Mouse (Mus musculus) forebrain, embryonic 12.5 days (tissue): ENCODE data around the gene Rabac1. TPM values are rescaled to one million over a fixed set of nuclear protein-coding genes. Genes with fewer than 3 reads are reported as not detected.

Experiments used
- ATAC-seq: fragments of 200-750 bp; cut with Nextera tagmentation; 2 replicates; pipeline ENCODE4 v1.8.0; 2017; ENCODE audit warnings: moderate TSS enrichment; ENCODE audit not compliant: low FRiP score
- H3K27ac ChIP-seq: fragments of 300-500 bp; sonication (generic); 2 replicates; pipeline ENCODE4 v1.5.1; 2016; ENCODE audit warnings: mild to moderate bottlenecking
- H3K27me3 ChIP-seq: fragments of 300-500 bp; sonication (generic); 2 replicates; pipeline ENCODE4 v1.6.1; 2016; ENCODE audit warnings: mild to moderate bottlenecking
- H3K36me3 ChIP-seq: fragments of 300-500 bp; sonication (generic); replicated peaks from 2 replicates; pipeline ENCODE4 v1.6.1; 2016; ENCODE audit warnings: mild to moderate bottlenecking
- H3K4me1 ChIP-seq: fragments of 300-500 bp; sonication (generic); 2 replicates; pipeline ENCODE4 v1.6.1; 2016
- H3K4me2 ChIP-seq: fragments of 300-500 bp; sonication (generic); 2 replicates; pipeline ENCODE4 v1.6.1; 2016; ENCODE audit warnings: mild to moderate bottlenecking, moderate library complexity
- H3K4me3 ChIP-seq: fragments of 300-500 bp; sonication (generic); replicated peaks from 2 replicates; pipeline ENCODE4 v1.5.1; 2016; ENCODE audit warnings: mild to moderate bottlenecking
- H3K9ac ChIP-seq: fragments of 300-500 bp; sonication (generic); 2 replicates; pipeline ENCODE4 v1.6.1; 2016; ENCODE audit warnings: mild to moderate bottlenecking
- H3K9me3 ChIP-seq: fragments of 300-500 bp; sonication (generic); 2 replicates; pipeline ENCODE4 v1.6.1; 2016
- WGBS: fragments of 180-500 bp; shearing (Covaris S2); methylation state at CpG from one replicate; pipeline ENCODE4 v1.1.7; 2016; 5-methylcytosine and 5-hydroxymethylcytosine counted together
- microRNA-seq: library from miRNA; unstranded; fragments of <30 nt; microRNA quantifications from one replicate; pipeline ENCODE4, GENCODE M21; 2017
- polyA plus RNA-seq: library from polyadenylated mRNA; unstranded; fragments of >200 nt; fragmentation: Nextera tagmentation; extraction: Ambion mirVana; gene quantifications from 2 replicates; pipeline ENCODE4 v1.2.1, GENCODE M21; 2016

The Rabac1 gene
- polyA plus RNA-seq, 1 experiment from 2014 or later: 87.7 TPM

- no peak for ATAC-seq
- no peaks in the 10 kb centered on the region for H3K9me3 ChIP-seq
- H3K9ac ChIP-seq: peak overlapping the region; percentile 57
- peaks cover 85% of the 10 kb centered on the region for H3K27me3 ChIP-seq
- H3K4me2 ChIP-seq: peak overlapping the region; percentile 66
- H3K36me3 ChIP-seq: no peaks in the 10 kb centered on the region
- H3K4me3 ChIP-seq: peak overlapping the region; percentile 43
- no peak overlapping the region for H3K27ac ChIP-seq
- 1% methylated on average over 24 of the region's 24 CpGs for WGBS
- H3K4me1 ChIP-seq: peaks cover 45% of the 10 kb centered on the region
These were observed 18.6 kb downstream of the Rabac1 start for GRCm38 (mm10) chr7:24953966-24954365.

GRCm38 (mm10) chr7:24949958-24950623, 22.5 kb downstream of the Rabac1 start:
- Histone ChIP-seq H3K4me3 (no peak overlapping the region), H3K4me2 (no peak overlapping the region), H3K9me3 (no peaks in the 10 kb centered on the region), H3K27me3 (peaks cover 100% of the 10 kb centered on the region), H3K9ac (no peak overlapping the region), H3K27ac (no peak overlapping the region), H3K36me3 (no peaks in the 10 kb centered on the region), H3K4me1 (peaks cover 44% of the 10 kb centered on the region)
- ATAC-seq: peak; percentile 68
- 2% methylated on average over 8 of the region's 8 CpGs for WGBS

- ATAC-seq: no peak
- H3K4me1 ChIP-seq: peaks cover 44% of the 10 kb centered on the region
- H3K4me2 ChIP-seq: peak overlapping the region; percentile 24; the same call in 1 of the 2 replicates
- 2% methylated on average over 29 of the region's 29 CpGs for WGBS
- H3K4me3 ChIP-seq: 0 out of 2 replicates have a peak overlapping the region, but pooled peaks have one; percentile 10
- H3K36me3 ChIP-seq: no peaks in the 10 kb centered on the region
- peaks cover 100% of the 10 kb centered on the region for H3K27me3 ChIP-seq
- no peaks in the 10 kb centered on the region for H3K9me3 ChIP-seq
- H3K9ac ChIP-seq: no peak overlapping the region
- H3K27ac ChIP-seq: no peak overlapping the region
These were observed 23.8 kb downstream of the Rabac1 start for GRCm38 (mm10) chr7:24948774-24949173.

- Histone ChIP-seq H3K27me3 (peaks cover 100% of the 10 kb centered on the region), H3K4me2 (no peak overlapping the region), H3K9me3 (no peaks in the 10 kb centered on the region), H3K4me1 (peaks cover 45% of the 10 kb centered on the region), H3K9ac (no peak overlapping the region), H3K4me3 (no peak overlapping the region), H3K36me3 (no peaks in the 10 kb centered on the region), H3K27ac (no peak overlapping the region)
- ATAC-seq: no peak
- WGBS: under 1% methylated on average over 7 of the region's 7 CpGs
These were observed 25.1 kb downstream of the Rabac1 start for GRCm38 (mm10) chr7:24947316-24948048.

GRCm38 (mm10) chr7:24944257-24944950, 28.1 kb downstream of the Rabac1 start, which contains the start of gene Gm4881:
TSS of gene Gm4881 (minus strand) at chr7:24944494.
- under 1% methylated on average over 69 of the region's 72 CpGs for WGBS
- Histone ChIP-seq H3K27me3 (peaks cover 100% of the 10 kb centered on the region), H3K4me2 (peak within 1 kb of the TSS; percentile 64), H3K4me3 (peak within 1 kb of the TSS; percentile 40), H3K36me3 (no peaks in the 10 kb centered on the region), H3K9ac (0 out of 2 replicates have a peak within 1 kb of the TSS, but pooled peaks have one; percentile 4), H3K27ac (no peak within 1 kb of the TSS), H3K9me3 (no peaks in the 10 kb centered on the region), H3K4me1 (peaks cover 23% of the 10 kb centered on the region)
- ATAC-seq: no peak

GRCm38 (mm10) chr7:24943641-24944040, 28.9 kb downstream of the Rabac1 start:
- H3K4me1 ChIP-seq: peaks cover 18% of the 10 kb centered on the region
- no peak overlapping the region for H3K27ac ChIP-seq
- no peak for ATAC-seq
- no peaks in the 10 kb centered on the region for H3K36me3 ChIP-seq
- no peak overlapping the region for H3K4me2 ChIP-seq
- WGBS: under 1% methylated on average over 6 of the region's 6 CpGs
- H3K9me3 ChIP-seq: no peaks in the 10 kb centered on the region
- peak overlapping the region; percentile 40 for H3K4me3 ChIP-seq
- H3K27me3 ChIP-seq: peaks cover 100% of the 10 kb centered on the region
- no peak overlapping the region for H3K9ac ChIP-seq

GRCm38 (mm10) chr7:24931651-24932050, 40.9 kb downstream of the Rabac1 start:
- Histone ChIP-seq H3K9ac (no peak overlapping the region; the same call in 1 of the 2 replicates), H3K4me3 (peak overlapping the region; percentile 1; the same call in 1 of the 2 replicates), H3K4me2 (no peak overlapping the region), H3K9me3 (no peaks in the 10 kb centered on the region), H3K4me1 (peaks cover 42% of the 10 kb centered on the region), H3K27ac (no peak overlapping the region), H3K36me3 (peaks cover 11% of the 10 kb centered on the region), H3K27me3 (peaks cover 94% of the 10 kb centered on the region)
- no peak for ATAC-seq
- 0% methylated on average over 15 of the region's 15 CpGs for WGBS

GRCm38 (mm10) chr7:24930475-24930874, 42.1 kb downstream of the Rabac1 start:
- WGBS: 57% methylated on average over 6 of the region's 6 CpGs

More at GRCm38 (mm10) chr7:24930475-24930874, 42.1 kb downstream of the Rabac1 start:
- peaks cover 83% of the 10 kb centered on the region for H3K27me3 ChIP-seq
- H3K4me1 ChIP-seq: peaks cover 42% of the 10 kb centered on the region
- peaks cover 23% of the 10 kb centered on the region for H3K36me3 ChIP-seq
- no peak overlapping the region for H3K4me3 ChIP-seq
- no peak overlapping the region for H3K27ac ChIP-seq
- no peak for ATAC-seq
- no peak overlapping the region for H3K9ac ChIP-seq
- no peak overlapping the region for H3K4me2 ChIP-seq
- H3K9me3 ChIP-seq: no peaks in the 10 kb centered on the region

Small RNAs within 50 kb of the gene (microRNA-seq; reads per million reads assigned to microRNA genes)
- gene Mir7046: 0.97 reads per million
- gene Mir7047: not detected

Other genes starting within 250 kb of the Rabac1 start
- not detected in 2 replicates for gene Gm4763, start 245.8 kb downstream of the Rabac1 start, polyA plus RNA-seq
- 0.20 TPM in 1 of 2 replicates, not detected in the other for gene Cd177, start 212.4 kb downstream of the Rabac1 start, polyA plus RNA-seq
- gene Ceacam10, start 195.5 kb downstream of the Rabac1 start, polyA plus RNA-seq: 0.36 TPM in 1 of 2 replicates, not detected in the other
- 24.7 and 28.6 TPM in 2 replicates for gene Gm9844, start 110.5 kb downstream of the Rabac1 start, polyA plus RNA-seq
- not detected in 2 replicates for gene Lypd4, start 102.8 kb downstream of the Rabac1 start, polyA plus RNA-seq
- 0.24 TPM in 1 of 2 replicates, not detected in the other for gene Dmrtc2, start 102.7 kb downstream of the Rabac1 start, polyA plus RNA-seq
- gene Rps19, start 88.4 kb downstream of the Rabac1 start, polyA plus RNA-seq: 1,399 and 1,518 TPM in 2 replicates
- 0.22 TPM in 1 of 2 replicates, not detected in the other for gene Cd79a, start 75.4 kb downstream of the Rabac1 start, polyA plus RNA-seq
- gene Arhgef1, start 69.8 kb downstream of the Rabac1 start, polyA plus RNA-seq: 68.3 and 73.5 TPM in 2 replicates
- 1.0 and 1.7 TPM in 2 replicates for gene Gm4881, start 28.3 kb downstream of the Rabac1 start, polyA plus RNA-seq
- gene Atp1a3, start 33.2 kb upstream of the Rabac1 start, polyA plus RNA-seq: 68.2 and 87.4 TPM in 2 replicates
- 14.3 and 18.1 TPM in 2 replicates for gene Grik5, start 99.6 kb upstream of the Rabac1 start, polyA plus RNA-seq
- gene Zfp574, start 99.8 kb upstream of the Rabac1 start, polyA plus RNA-seq: 39.7 and 41.2 TPM in 2 replicates
- gene Pou2f2, start 207.0 kb upstream of the Rabac1 start, polyA plus RNA-seq: 22.3 and 28.6 TPM in 2 replicates
- 11.2 and 12.3 TPM in 2 replicates for gene Dedd2, start 247.9 kb upstream of the Rabac1 start, polyA plus RNA-seq
- gene Zfp526, start 248.7 kb upstream of the Rabac1 start, polyA plus RNA-seq: 2.7 TPM in 2 replicates